ENCODE assay signal across 20 mouse cellular contexts in genomic region chr11:115288305-115288704, GRCm38 (mm10). TPM values are rescaled to one million over a fixed set of nuclear protein-coding genes. Genes with fewer than 3 reads are reported as not detected.
DNase-seq lines count a peak whose midpoint lies in the region; TF ChIP-seq lines count a peak whose summit lies in the region.
"Had no signal": no experiment of that assay in that cellular context is flagged by ENCODE, and none has a peak within 500 bp of the region (broad histone marks: within the 10 kb centered on the region; RNA-seq: fewer than 3 reads in every experiment).

No protein-coding gene starts in this region.

- intact Hi-C loops in gastrocnemius, adult 2 months (cut with DNase I), result no loop called here
- intact Hi-C loops in heart, postnatal 14 days (cut with DNase I), result no loop called here

- no peak overlapping the region for H3K27ac ChIP-seq in gastrocnemius, adult 2 months

- no peak for TF ChIP-seq CTCF in gastrocnemius, adult 2 months (IDR thresholded peaks at IDR 0.05)

- H3K4me3 ChIP-seq in gastrocnemius, adult 2 months, result no peak overlapping the region

- peak; percentile 5 for DNase-seq in gastrocnemius, postnatal 25 days
- DNase-seq in gastrocnemius, adult 2 months, result no peak
- peak; percentile 94 for DNase-seq in heart, adult 11 months
- no peak for DNase-seq in heart, postnatal 14 days
- DNase-seq: adrenal gland, adult 2 months; adrenal gland, adult 8-10 months; adrenal gland, postnatal 10 days; adrenal gland, postnatal 14 days; adrenal gland, postnatal 25 days; adrenal gland, postnatal 36 days; B cell, adult 2 months; cerebellum, adult 11 months; cerebellum, adult 11-12 months; cerebellum, adult 18-20 months had no signal

RNA-seq across cellular contexts. Expression of gene Fads6, which starts 9.2 kb away (rescaled TPM):
- 1 to 10 TPM; 2.9 to 3.6 TPM for total RNA-seq in gastrocnemius, postnatal 25 days (2021)
- total RNA-seq in gastrocnemius, adult 2 months (2021), result 1 to 10 TPM; 2.4 to 5.4 TPM
- total RNA-seq in heart, postnatal 14 days (2021), result 1 to 10 TPM; 1.2 to 1.3 TPM

RNA-seq across cellular contexts. Expression of gene Fdxr, which starts 11.5 kb away (rescaled TPM):
- total RNA-seq in gastrocnemius, postnatal 25 days (2021), result 1 to 10 TPM; 3.6 to 3.8 TPM
- total RNA-seq in gastrocnemius, adult 2 months (2021), result 1 to 10 TPM; 2.9 to 4.4 TPM
- total RNA-seq in heart, postnatal 14 days (2021), result 1 to 10 TPM; 7.0 to 7.5 TPM

RNA-seq across cellular contexts. Expression of gene Otop2, which starts 18.7 kb away (rescaled TPM):
- not detected for total RNA-seq in gastrocnemius, postnatal 25 days (2021)
- total RNA-seq in gastrocnemius, adult 2 months (2021), result not detected
- not detected for total RNA-seq in heart, postnatal 14 days (2021)
- total RNA-seq: adrenal gland, adult 18-20 months; adrenal gland, adult 2 months; adrenal gland, adult 8-10 months; adrenal gland, postnatal 10 days; adrenal gland, postnatal 14 days; adrenal gland, postnatal 25 days; adrenal gland, postnatal 36 days; adrenal gland, postnatal 4 days; CH12.LX; G1E; MEL had no signal

RNA-seq across cellular contexts. Expression of gene Grin2c, which starts 21.3 kb away (rescaled TPM):
- under 1 TPM in 1 of 2 experiments, not detected in 1; 0.05 TPM for total RNA-seq in gastrocnemius, postnatal 25 days (2021)
- under 1 TPM in 1 of 2 experiments, not detected in 1; 0.06 TPM for total RNA-seq in gastrocnemius, adult 2 months (2021)
- total RNA-seq in heart, postnatal 14 days (2021), result under 1 TPM; 0.10 to 0.15 TPM
- total RNA-seq: MEL had no signal

RNA-seq across cellular contexts. Expression of gene Ush1g, which starts 33.5 kb away (rescaled TPM):
- total RNA-seq in gastrocnemius, postnatal 25 days (2021), result under 1 TPM; 0.56 to 0.97 TPM
- under 1 TPM; 0.61 to 0.81 TPM for total RNA-seq in gastrocnemius, adult 2 months (2021)
- under 1 TPM in 1 of 2 experiments, not detected in 1; 0.14 TPM for total RNA-seq in heart, postnatal 14 days (2021)
- total RNA-seq: ES-E14, MEL had no signal

Comparison
In these comparisons a context has a peak if more than half of its experiments do, and no peak if none do; other contexts are left out.
1. DNase-seq: peak in gastrocnemius, postnatal 25 days (single experiment) and heart, adult 11 months (single experiment); none in gastrocnemius, adult 2 months (single experiment) and heart, postnatal 14 days (0 of 2).